Mouse (Mus musculus): Measurements from ENCODE around the gene Noxa1. TPM values are rescaled to one million over a fixed set of nuclear protein-coding genes. Genes with fewer than 3 reads are reported as not detected.

Gene Noxa1
- polyA plus RNA-seq, 3 experiments from 2014 or later = 0.68 to 4.2 (median 4.2) TPM

Other genes with a start within 250 kb of the Noxa1 start
- 10 to 100 TPM; 35.8 to 65.7 (median 56.6) TPM for gene Ehmt1, start 175.5 kb downstream of the Noxa1 start, polyA plus RNA-seq (2017; shearing (Covaris generic))
- 100 to 1,000 TPM; 168 to 273 (median 211) TPM for gene Arrdc1, start 159.9 kb downstream of the Noxa1 start, polyA plus RNA-seq (2017; shearing (Covaris generic))
- 1 to 10 TPM in 2 of 3 experiments, under 1 TPM in 1; 0.87 to 2.7 (median 1.2) TPM for gene Zmynd19, start 145.4 kb downstream of the Noxa1 start, polyA plus RNA-seq (2017; shearing (Covaris generic))
- 10 to 100 TPM; 21.5 to 42.4 (median 41.8) TPM for gene Dph7, start 132.7 kb downstream of the Noxa1 start, polyA plus RNA-seq (2017; shearing (Covaris generic))
- gene Mrpl41, start 120.1 kb downstream of the Noxa1 start, polyA plus RNA-seq (2017; shearing (Covaris generic)) = 100 to 1,000 TPM in 2 of 3 experiments, 10 to 100 TPM in 1; 98.7 to 106 (median 103) TPM
- gene Pnpla7, start 119.1 kb downstream of the Noxa1 start, polyA plus RNA-seq (2017; shearing (Covaris generic)) = 10 to 100 TPM; 50.7 to 80.7 (median 77.0) TPM
- gene Nsmf, start 40.8 kb downstream of the Noxa1 start, polyA plus RNA-seq (2017; shearing (Covaris generic)) = 10 to 100 TPM; 11.3 to 20.4 (median 11.4) TPM
- gene Entpd8, start 14.8 kb downstream of the Noxa1 start, polyA plus RNA-seq (2017; shearing (Covaris generic)) = under 1 TPM in 1 of 3 experiments, not detected in 2; 0.90 TPM
- gene Nrarp, start 85.6 kb upstream of the Noxa1 start, polyA plus RNA-seq (2017; shearing (Covaris generic)) = 1 to 10 TPM in 1 of 3 experiments, under 1 TPM in 2; 0.54 to 1.2 (median 0.59) TPM
- 10 to 100 TPM; 55.3 to 73.9 (median 67.2) TPM for gene Tor4a, start 101.7 kb upstream of the Noxa1 start, polyA plus RNA-seq (2017; shearing (Covaris generic))
- gene Nelfb, start 116.3 kb upstream of the Noxa1 start, polyA plus RNA-seq (2017; shearing (Covaris generic)) = 10 to 100 TPM; 46.6 to 50.3 (median 47.0) TPM
- gene Stpg3, start 119.5 kb upstream of the Noxa1 start, polyA plus RNA-seq (2017; shearing (Covaris generic)) = not detected
- gene Fam166a, start 123.6 kb upstream of the Noxa1 start, polyA plus RNA-seq (2017; shearing (Covaris generic)) = not detected
- 100 to 1,000 TPM in 1 of 3 experiments, 10 to 100 TPM in 2; 90.3 to 208 (median 96.5) TPM for gene Tubb4b, start 129.6 kb upstream of the Noxa1 start, polyA plus RNA-seq (2017; shearing (Covaris generic))
- not detected for gene Slc34a3, start 139.2 kb upstream of the Noxa1 start, polyA plus RNA-seq (2017; shearing (Covaris generic))
- not detected for gene Rnf224, start 141.6 kb upstream of the Noxa1 start, polyA plus RNA-seq (2017; shearing (Covaris generic))
- gene Rnf208, start 147.1 kb upstream of the Noxa1 start, polyA plus RNA-seq (2017; shearing (Covaris generic)) = 1 to 10 TPM in 1 of 3 experiments, under 1 TPM in 2; 0.53 to 1.6 (median 0.99) TPM
- not detected for gene Cysrt1, start 147.3 kb upstream of the Noxa1 start, polyA plus RNA-seq (2017; shearing (Covaris generic))
- gene AL732309.1, start 151.7 kb upstream of the Noxa1 start, polyA plus RNA-seq (2017; shearing (Covaris generic)) = 1 to 10 TPM; 2.3 to 9.2 (median 4.0) TPM
- 10 to 100 TPM in 1 of 3 experiments, 1 to 10 TPM in 2; 8.3 to 13.7 (median 8.7) TPM for gene Tmem203, start 160.3 kb upstream of the Noxa1 start, polyA plus RNA-seq (2017; shearing (Covaris generic))
- 1 to 10 TPM; 3.4 to 4.7 (median 3.9) TPM for gene Tprn, start 167.5 kb upstream of the Noxa1 start, polyA plus RNA-seq (2017; shearing (Covaris generic))
- gene Ssna1, start 177.3 kb upstream of the Noxa1 start, polyA plus RNA-seq (2017; shearing (Covaris generic)) = 100 to 1,000 TPM; 111 to 156 (median 121) TPM
- 10 to 100 TPM; 29.3 to 44.6 (median 39.2) TPM for gene Anapc2, start 177.3 kb upstream of the Noxa1 start, polyA plus RNA-seq (2017; shearing (Covaris generic))
- not detected for gene Tmem210, start 193.0 kb upstream of the Noxa1 start, polyA plus RNA-seq (2017; shearing (Covaris generic))
- gene Lrrc26, start 194.8 kb upstream of the Noxa1 start, polyA plus RNA-seq (2017; shearing (Covaris generic)) = not detected
- not detected for gene Grin1, start 224.0 kb upstream of the Noxa1 start, polyA plus RNA-seq (2017; shearing (Covaris generic))
- 10 to 100 TPM; 21.2 to 24.3 (median 23.1) TPM for gene Man1b1, start 237.2 kb upstream of the Noxa1 start, polyA plus RNA-seq (2017; shearing (Covaris generic))

Measured in inflammation-experienced regulatory T-cells, adult 6 months (primary cell).